10 mouse cellular contexts compared by ENCODE assay signal in the genomic region with DNA sequence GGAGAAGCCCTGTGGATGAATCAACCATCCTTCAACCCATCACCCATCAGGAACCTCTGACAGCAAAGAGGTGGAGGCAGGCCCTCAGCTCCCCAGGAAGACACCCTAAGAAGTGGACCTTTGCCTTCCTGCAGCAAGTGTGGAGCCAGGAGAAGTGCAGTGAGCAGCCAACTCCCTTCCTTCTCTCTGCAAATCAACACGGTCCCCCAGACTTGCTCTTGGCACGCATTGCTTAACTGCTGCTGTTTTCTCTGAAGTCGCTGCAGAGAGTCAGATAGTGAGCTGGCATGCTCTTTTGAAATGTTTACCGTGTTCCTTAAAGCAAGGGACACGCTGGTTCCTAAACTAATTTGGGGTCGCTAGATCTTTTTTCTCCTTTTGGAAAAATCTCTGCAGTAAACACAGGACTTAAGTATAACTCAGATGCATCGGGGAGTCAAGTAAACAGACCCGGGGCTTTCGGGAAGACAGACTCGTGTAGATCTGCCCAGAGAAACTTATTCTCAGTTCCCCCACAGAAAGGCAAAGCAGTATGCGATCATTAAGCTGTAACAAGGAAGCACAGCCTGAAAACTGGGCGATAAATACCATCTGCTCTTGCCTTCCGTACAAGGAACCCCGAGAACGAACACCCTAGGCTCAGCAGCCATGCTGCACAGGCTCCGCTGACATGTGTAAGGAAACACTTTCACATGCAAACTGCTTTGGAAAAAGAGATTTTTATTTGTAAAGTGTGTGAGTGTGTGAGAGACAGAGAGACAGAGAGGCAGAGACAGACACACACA.
DNase-seq lines count a peak whose midpoint lies in the region; ATAC-seq lines count a peak whose summit lies in the region.
"Had no signal": no experiment of that assay in that cellular context is flagged by ENCODE, and none has a peak within 500 bp of the region (broad histone marks: within the 10 kb centered on the region; RNA-seq: fewer than 3 reads in every experiment).

No protein-coding gene starts in this region.

- H3K36me3 ChIP-seq in limb, embryonic 13.5 days, result no peaks in the 10 kb centered on the region
- no peaks in the 10 kb centered on the region for H3K36me3 ChIP-seq in limb, embryonic 10.5 days
- H3K36me3 ChIP-seq in forebrain, embryonic 14.5 days (ENCODE audit: control insufficient read depth, insufficient read depth, low read length), result no peaks in the 10 kb centered on the region
- H3K36me3 ChIP-seq: hindbrain, embryonic 10.5 days had no signal

- 52% methylated on average over 16 of the region's 16 CpGs for WGBS in limb, embryonic 13.5 days
- WGBS in limb, embryonic 10.5 days, result 75% methylated on average over 16 of the region's 16 CpGs
- 78% methylated on average over 16 of the region's 16 CpGs for WGBS in forebrain, embryonic 14.5 days

- no peak for ATAC-seq in limb, embryonic 13.5 days (ENCODE audit: low FRiP score, low read depth)
- ATAC-seq in forebrain, embryonic 14.5 days, result no peak; the same call in 1 of the 2 replicates

- H3K4me2 ChIP-seq in limb, embryonic 13.5 days (replicated peaks), result 0 out of 2 replicates have a peak overlapping the region, but pooled peaks have one; percentile 3
- H3K4me2 ChIP-seq in forebrain, embryonic 14.5 days (ENCODE audit: low read length), result no peak overlapping the region

- H3K27ac ChIP-seq in limb, embryonic 13.5 days, result no peak overlapping the region
- H3K27ac ChIP-seq in limb, embryonic 10.5 days, result no peak overlapping the region
- no peak overlapping the region for H3K27ac ChIP-seq in forebrain, embryonic 14.5 days (ENCODE audit: low read depth, low read length)
- H3K27ac ChIP-seq: hindbrain, embryonic 10.5 days had no signal

- no peak overlapping the region for H3K9ac ChIP-seq in limb, embryonic 13.5 days
- no peak overlapping the region for H3K9ac ChIP-seq in forebrain, embryonic 14.5 days (ENCODE audit: low read length)

- H3K4me1 ChIP-seq in limb, embryonic 13.5 days, result no peaks in the 10 kb centered on the region
- peaks cover 10% of the 10 kb centered on the region for H3K4me1 ChIP-seq in limb, embryonic 10.5 days
- H3K4me1 ChIP-seq in forebrain, embryonic 14.5 days (ENCODE audit: control insufficient read depth, insufficient read depth, low read length), result peaks cover 4% of the 10 kb centered on the region; the same call in 1 of the 2 replicates

- peaks cover 24% of the 10 kb centered on the region; the same call in 1 of the 2 replicates for H3K27me3 ChIP-seq in limb, embryonic 13.5 days
- H3K27me3 ChIP-seq in limb, embryonic 10.5 days (ENCODE audit: low read depth, poor library complexity, severe bottlenecking), result peaks cover 29% of the 10 kb centered on the region
- no peaks in the 10 kb centered on the region for H3K27me3 ChIP-seq in forebrain, embryonic 14.5 days (replicated peaks; ENCODE audit: control insufficient read depth, insufficient read depth, low read length)

- H3K4me3 ChIP-seq in limb, embryonic 13.5 days, result no peak overlapping the region
- H3K4me3 ChIP-seq in limb, embryonic 10.5 days, result no peak overlapping the region
- no peak overlapping the region for H3K4me3 ChIP-seq in forebrain, embryonic 14.5 days (ENCODE audit: low read depth, low read length)
- H3K4me3 ChIP-seq: hindbrain, embryonic 10.5 days had no signal

- peak; percentile 14 to 33 for DNase-seq in cerebellum, postnatal 14 days
- DNase-seq in cerebellum, adult 11-12 months, result no peak
- DNase-seq in limb, embryonic 10.5 days (ENCODE audit: low spot score), result no peak
- DNase-seq in forebrain, embryonic 14.5 days (ENCODE audit: low spot score), result peak; percentile 70
- DNase-seq in lung, postnatal 14 days, result peak; percentile 16
- DNase-seq in yolk sac, embryonic 10.5 days (ENCODE audit: low spot score), result no peak
- DNase-seq in spleen, adult 12 weeks (ENCODE audit: low spot score), result no peak
- DNase-seq: gastrocnemius, postnatal 10 days had no signal

- no peaks in the 10 kb centered on the region for H3K9me3 ChIP-seq in limb, embryonic 13.5 days
- H3K9me3 ChIP-seq in limb, embryonic 10.5 days (replicated peaks), result no peaks in the 10 kb centered on the region
- H3K9me3 ChIP-seq in forebrain, embryonic 14.5 days (replicated peaks; ENCODE audit: control insufficient read depth, low read length), result no peaks in the 10 kb centered on the region
- H3K9me3 ChIP-seq: hindbrain, embryonic 10.5 days had no signal

Comparison
In these comparisons a context has a peak if more than half of its experiments do, and no peak if none do; other contexts are left out.
1. DNase-seq: peak in cerebellum, postnatal 14 days (2 of 2), forebrain, embryonic 14.5 days (single experiment) and lung, postnatal 14 days (single experiment); none in cerebellum, adult 11-12 months (single experiment), limb, embryonic 10.5 days (single experiment), yolk sac, embryonic 10.5 days (single experiment) and spleen, adult 12 weeks (single experiment).